Mouse (Mus musculus): ENCODE measurements around the gene Mtr. TPM values are rescaled to one million over a fixed set of nuclear protein-coding genes. Genes with fewer than 3 reads are reported as not detected.

Mtr gene
- total and polyA plus RNA-seq, 2 experiments: 2.9 to 5.5 TPM

DNA sequence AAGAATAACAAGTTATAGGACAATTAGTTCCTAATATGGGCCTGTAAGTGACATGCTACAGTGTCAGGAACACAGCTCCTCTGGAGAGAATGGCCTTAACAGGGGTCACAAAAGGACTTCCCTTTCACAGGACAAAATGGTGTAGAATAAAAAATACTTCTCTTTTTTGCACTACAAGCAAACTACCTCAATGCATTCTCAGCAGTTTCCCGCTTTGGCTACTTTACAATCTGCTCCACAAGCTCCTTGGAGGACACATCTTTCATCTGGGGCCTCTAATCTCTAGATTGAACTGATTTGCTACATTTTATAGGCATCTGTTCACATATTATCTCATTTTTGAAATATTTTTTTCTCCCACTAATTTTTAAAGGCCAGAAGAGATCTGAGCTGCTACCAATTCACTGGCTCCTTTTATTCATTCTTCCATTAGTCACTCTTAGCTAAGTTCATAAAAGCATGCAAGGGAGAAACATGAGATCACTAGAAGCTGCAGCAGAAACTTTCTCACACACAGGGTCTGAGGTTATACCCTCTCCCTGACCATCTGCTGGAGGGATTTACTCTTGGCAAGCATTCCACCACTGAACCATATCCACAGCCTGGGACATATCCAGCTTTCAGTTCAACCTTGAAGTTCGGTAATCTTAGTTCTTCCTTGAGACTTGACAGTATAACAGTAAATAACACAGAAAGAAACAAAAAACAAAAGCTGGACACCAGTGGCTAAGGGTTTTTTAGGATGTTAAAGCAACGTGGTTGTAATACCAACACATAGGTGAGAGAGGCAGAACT is 1.8 kb downstream of the Mtr start:
- Histone ChIP-seq H3K79me2 (ENCODE audit: control insufficient read depth, insufficient read depth, low read length) (no peaks in the 10 kb centered on the region), H3K4me1 (ENCODE audit: control insufficient read depth, insufficient read depth, low read length) (peaks cover 6% of the 10 kb centered on the region), H3K27ac (replicated peaks; ENCODE audit: insufficient read depth, low read depth, low read length) (no peak overlapping the region), H3K36me3 (ENCODE audit: control insufficient read depth, insufficient read depth, low read length) (peaks cover 12% of the 10 kb centered on the region), H3K4me3 (ENCODE audit: insufficient read depth, low read depth, low read length) (no peak overlapping the region), H3K9ac (ENCODE audit: low read depth, low read length) (no peak overlapping the region), H3K27me3 (ENCODE audit: control insufficient read depth, insufficient read depth, low read length) (no peaks in the 10 kb centered on the region)
- peak; percentile 24 for DNase-seq (ENCODE audit: extremely low read depth, low read depth, low spot score)
- 66% methylated on average over 3 of the region's 3 CpGs for WGBS
- no peak for TF ChIP-seq POLR2A (IDR thresholded peaks at IDR 0.05; ENCODE audit: extremely low read depth, insufficient read depth, low read length)
- no peak for TF ChIP-seq CTCF (IDR thresholded peaks at IDR 0.05; ENCODE audit: low read depth, low read length)

DNA sequence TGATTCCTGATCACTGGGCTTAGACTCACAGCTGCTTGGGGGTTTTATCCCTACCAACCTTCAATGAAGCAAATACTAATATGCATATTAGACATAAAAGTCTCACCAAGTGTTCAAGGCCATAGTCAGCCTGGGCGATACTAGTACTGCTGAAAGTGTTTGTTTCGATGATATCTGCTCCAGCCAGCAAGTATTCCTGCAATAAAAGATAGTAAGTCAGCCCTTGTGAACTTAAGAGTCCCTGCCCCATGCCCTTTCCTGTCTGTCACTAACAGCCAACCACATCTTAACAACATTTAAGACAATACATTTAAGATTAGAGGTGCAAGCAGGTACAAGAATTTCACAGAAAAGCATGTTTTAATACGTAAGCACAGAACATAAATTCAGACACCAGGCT is 7.4 kb downstream of the Mtr start:
- H3K9ac ChIP-seq (ENCODE audit: low read depth, low read length): no peak overlapping the region
- no peaks in the 10 kb centered on the region for H3K79me2 ChIP-seq (ENCODE audit: control insufficient read depth, insufficient read depth, low read length)
- H3K36me3 ChIP-seq (ENCODE audit: control insufficient read depth, insufficient read depth, low read length): peaks cover 42% of the 10 kb centered on the region
- H3K4me3 ChIP-seq (ENCODE audit: insufficient read depth, low read depth, low read length): no peak overlapping the region
- no peak for DNase-seq (ENCODE audit: extremely low read depth, low read depth, low spot score)
- 91% methylated on average over 3 of the region's 3 CpGs for WGBS
- no peaks in the 10 kb centered on the region for H3K27me3 ChIP-seq (ENCODE audit: control insufficient read depth, insufficient read depth, low read length)
- no peak overlapping the region for H3K27ac ChIP-seq (replicated peaks; ENCODE audit: insufficient read depth, low read depth, low read length)
- TF ChIP-seq POLR2A (IDR thresholded peaks at IDR 0.05; ENCODE audit: extremely low read depth, insufficient read depth, low read length) (no peak), CTCF (IDR thresholded peaks at IDR 0.05; ENCODE audit: low read depth, low read length) (no peak)
- H3K4me1 ChIP-seq (ENCODE audit: control insufficient read depth, insufficient read depth, low read length): no peaks in the 10 kb centered on the region

DNA sequence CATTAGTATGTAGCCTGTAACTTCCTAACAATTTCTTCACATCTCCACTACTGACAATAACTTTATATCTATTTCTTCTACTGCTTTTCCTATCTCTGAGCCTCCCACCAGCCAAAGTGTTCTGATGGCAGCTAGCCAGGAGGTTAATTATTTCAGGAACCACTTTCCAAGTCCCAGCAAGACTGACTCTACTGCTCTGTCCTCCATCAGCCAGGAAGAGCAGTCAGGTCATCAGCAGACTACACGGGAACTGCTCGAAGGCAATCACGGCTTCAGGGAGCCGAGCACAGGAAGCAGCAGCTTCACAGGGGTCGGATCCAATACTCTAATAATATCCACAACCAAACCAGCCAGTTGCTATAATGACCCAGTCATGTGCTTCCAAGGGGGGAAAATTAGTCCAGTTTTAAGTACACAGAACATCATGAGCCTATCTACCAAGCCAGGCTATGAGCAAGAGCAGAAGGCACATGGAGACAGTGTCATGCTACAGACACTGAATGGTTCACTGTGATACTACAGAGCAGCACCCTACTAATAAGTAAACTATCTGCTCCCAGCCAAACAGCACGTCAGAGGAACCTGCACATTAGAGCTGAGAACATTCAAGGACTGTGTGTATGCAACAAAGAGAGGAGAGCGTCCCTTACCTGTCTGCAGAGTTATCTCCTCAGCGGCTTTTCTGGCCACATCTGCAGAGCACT is 8.6 kb downstream of the Mtr start:
- Histone ChIP-seq H3K27me3 (ENCODE audit: control insufficient read depth, insufficient read depth, low read length) (no peaks in the 10 kb centered on the region), H3K79me2 (ENCODE audit: control insufficient read depth, insufficient read depth, low read length) (no peaks in the 10 kb centered on the region), H3K27ac (replicated peaks; ENCODE audit: insufficient read depth, low read depth, low read length) (no peak overlapping the region), H3K4me1 (ENCODE audit: control insufficient read depth, insufficient read depth, low read length) (no peaks in the 10 kb centered on the region), H3K4me3 (ENCODE audit: insufficient read depth, low read depth, low read length) (no peak overlapping the region), H3K9ac (ENCODE audit: low read depth, low read length) (no peak overlapping the region), H3K36me3 (ENCODE audit: control insufficient read depth, insufficient read depth, low read length) (peaks cover 43% of the 10 kb centered on the region)
- 77% methylated on average over 8 of the region's 8 CpGs for WGBS
- DNase-seq (ENCODE audit: extremely low read depth, low read depth, low spot score): no peak
- TF ChIP-seq CTCF (IDR thresholded peaks at IDR 0.05; ENCODE audit: low read depth, low read length) (no peak), POLR2A (IDR thresholded peaks at IDR 0.05; ENCODE audit: extremely low read depth, insufficient read depth, low read length) (no peak)

DNA sequence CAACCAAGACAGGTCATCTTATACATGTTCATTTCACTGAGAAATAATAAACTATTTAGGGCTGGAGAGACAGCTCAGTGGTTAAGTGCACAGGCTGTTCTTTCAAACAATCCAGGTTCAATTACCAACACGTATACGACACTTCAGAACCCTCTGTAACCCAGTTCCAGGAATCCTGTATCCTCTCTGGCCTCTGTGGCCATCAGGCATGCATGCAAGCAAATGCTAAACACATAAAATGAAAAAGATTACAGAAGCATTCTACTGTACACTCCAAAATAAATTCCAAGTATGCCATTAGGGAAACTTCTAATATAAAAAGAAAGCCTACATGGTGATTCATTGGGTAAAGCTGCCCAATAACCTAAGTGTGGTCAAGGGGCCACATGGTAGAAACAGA is 12.0 kb downstream of the Mtr start:
- no peaks in the 10 kb centered on the region for H3K27me3 ChIP-seq (ENCODE audit: control insufficient read depth, insufficient read depth, low read length)
- 99% methylated on average over 2 of the region's 2 CpGs for WGBS
- H3K9ac ChIP-seq (ENCODE audit: low read depth, low read length): no peak overlapping the region
- TF ChIP-seq POLR2A (IDR thresholded peaks at IDR 0.05; ENCODE audit: extremely low read depth, insufficient read depth, low read length): no peak
- no peak for TF ChIP-seq CTCF (IDR thresholded peaks at IDR 0.05; ENCODE audit: low read depth, low read length)
- no peaks in the 10 kb centered on the region for H3K4me1 ChIP-seq (ENCODE audit: control insufficient read depth, insufficient read depth, low read length)
- H3K79me2 ChIP-seq (ENCODE audit: control insufficient read depth, insufficient read depth, low read length): no peaks in the 10 kb centered on the region
- H3K4me3 ChIP-seq (ENCODE audit: insufficient read depth, low read depth, low read length): no peak overlapping the region
- H3K27ac ChIP-seq (replicated peaks; ENCODE audit: insufficient read depth, low read depth, low read length): no peak overlapping the region
- DNase-seq (ENCODE audit: extremely low read depth, low read depth, low spot score): no peak
- peaks cover 57% of the 10 kb centered on the region for H3K36me3 ChIP-seq (ENCODE audit: control insufficient read depth, insufficient read depth, low read length)

- no peak for TF ChIP-seq POLR2A (IDR thresholded peaks at IDR 0.05; ENCODE audit: extremely low read depth, insufficient read depth, low read length)
- no peak for TF ChIP-seq CTCF (IDR thresholded peaks at IDR 0.05; ENCODE audit: low read depth, low read length)
- Histone ChIP-seq H3K27me3 (ENCODE audit: control insufficient read depth, insufficient read depth, low read length) (no peaks in the 10 kb centered on the region), H3K9ac (ENCODE audit: low read depth, low read length) (no peak overlapping the region), H3K4me1 (ENCODE audit: control insufficient read depth, insufficient read depth, low read length) (no peaks in the 10 kb centered on the region), H3K79me2 (ENCODE audit: control insufficient read depth, insufficient read depth, low read length) (no peaks in the 10 kb centered on the region), H3K27ac (replicated peaks; ENCODE audit: insufficient read depth, low read depth, low read length) (no peak overlapping the region), H3K4me3 (ENCODE audit: insufficient read depth, low read depth, low read length) (no peak overlapping the region), H3K36me3 (ENCODE audit: control insufficient read depth, insufficient read depth, low read length) (peaks cover 52% of the 10 kb centered on the region)
- no peak for DNase-seq (ENCODE audit: extremely low read depth, low read depth, low spot score)
- 94% methylated on average over 4 of the region's 4 CpGs for WGBS
Measured at GRCm38 (mm10) chr13:12243991-12244390, 13.9 kb downstream of the Mtr start.

- WGBS: 58% methylated on average over 4 of the region's 4 CpGs
- Histone ChIP-seq H3K9ac (ENCODE audit: low read depth, low read length) (no peak overlapping the region), H3K4me3 (ENCODE audit: insufficient read depth, low read depth, low read length) (no peak overlapping the region), H3K79me2 (ENCODE audit: control insufficient read depth, insufficient read depth, low read length) (no peaks in the 10 kb centered on the region), H3K27me3 (ENCODE audit: control insufficient read depth, insufficient read depth, low read length) (no peaks in the 10 kb centered on the region), H3K36me3 (ENCODE audit: control insufficient read depth, insufficient read depth, low read length) (peaks cover 26% of the 10 kb centered on the region), H3K4me1 (ENCODE audit: control insufficient read depth, insufficient read depth, low read length) (peaks cover 9% of the 10 kb centered on the region), H3K27ac (replicated peaks; ENCODE audit: insufficient read depth, low read depth, low read length) (peak overlapping the region; percentile 34; the same call in 1 of the 2 replicates)
- no peak for TF ChIP-seq CTCF (IDR thresholded peaks at IDR 0.05; ENCODE audit: low read depth, low read length)
- TF ChIP-seq POLR2A (IDR thresholded peaks at IDR 0.05; ENCODE audit: extremely low read depth, insufficient read depth, low read length): no peak
- DNase-seq (ENCODE audit: extremely low read depth, low read depth, low spot score): peak; percentile 90
Measured at GRCm38 (mm10) chr13:12232141-12232540, 25.8 kb downstream of the Mtr start.

All from liver, adult 2 months (tissue).